Mouse (Mus musculus) ES-E14 (cell line): Measurements from ENCODE around the gene Chst11. TPM values are rescaled to one million over a fixed set of nuclear protein-coding genes. Genes with fewer than 3 reads are reported as not detected.

ENCODE experiments used
- DNase-seq: peaks from one replicate; pipeline ENCODE4 v3.0.0-alpha.2; 2013; ENCODE audit warnings: low read depth, low spot score
- H3K27ac ChIP-seq: 2 replicates; pipeline ENCODE4 v1.5.1; 2012; ENCODE audit warnings: low read depth, mild to moderate bottlenecking, low read length, moderate library complexity, mixed read lengths; ENCODE audit not compliant: poor library complexity, insufficient read depth, severe bottlenecking
- H3K36me3 ChIP-seq: 2 replicates; pipeline ENCODE4 v1.6.1; 2012; ENCODE audit warnings: mild to moderate bottlenecking, low read length, moderate library complexity, mixed read lengths; ENCODE audit not compliant: control insufficient read depth, poor library complexity, insufficient read depth, severe bottlenecking
- H3K4me1 ChIP-seq, 2 experiments: fragments of 150-350 bp in 1 of 2; sonication (generic) in 1 of 2; 2 replicates each; pipeline ENCODE4 v1.6.1; 2012; ENCODE audit warnings: low read length in 2 of 2, mild to moderate bottlenecking in 1 of 2, mixed read lengths in 1 of 2; ENCODE audit not compliant: control insufficient read depth in 2 of 2, insufficient read depth in 2 of 2, poor library complexity in 1 of 2
- H3K4me3 ChIP-seq, 2 experiments: fragments of 150-350 bp in 1 of 2; sonication (generic) in 1 of 2; 2 replicates each; pipeline ENCODE4 v1.5.1; 2012; ENCODE audit warnings: low read length in 2 of 2, low read depth in 1 of 2, mild to moderate bottlenecking in 1 of 2, mixed read lengths in 1 of 2; ENCODE audit not compliant: insufficient read depth in 1 of 2, poor library complexity in 1 of 2, severe bottlenecking in 1 of 2
- H3K9ac ChIP-seq: 2 replicates; pipeline ENCODE4 v1.6.1; 2012; ENCODE audit warnings: low read depth, mild to moderate bottlenecking, low read length, mixed read lengths; ENCODE audit not compliant: poor library complexity, insufficient read depth, severe bottlenecking
- H3K9me3 ChIP-seq: fragments of 150-350 bp; sonication (generic); 2 replicates; pipeline ENCODE4 v1.6.1; 2012; ENCODE audit warnings: low read depth, mild to moderate bottlenecking, low read length; ENCODE audit not compliant: control insufficient read depth, insufficient read depth
- CHD2 ChIP-seq: IDR thresholded peaks from 2 replicates; pipeline ENCODE4 v1.6.1; 2014; ENCODE audit warnings: mild to moderate bottlenecking, low read depth, low read length, inconsistent platforms
- HCFC1 ChIP-seq: IDR thresholded peaks from 2 replicates; pipeline ENCODE4 v1.6.1; 2012; ENCODE audit warnings: low read length, inconsistent platforms, borderline replicate concordance; ENCODE audit not compliant: insufficient read depth
- MAFK ChIP-seq: IDR thresholded peaks from 2 replicates; pipeline ENCODE4 v1.6.1; 2014; ENCODE audit warnings: mild to moderate bottlenecking, low read depth, low read length, inconsistent platforms; ENCODE audit not compliant: insufficient read depth
- ZC3H11A ChIP-seq: IDR thresholded peaks from 2 replicates; pipeline ENCODE4 v1.6.1; 2012; ENCODE audit warnings: low read depth, mild to moderate bottlenecking, inconsistent platforms, low read length, borderline replicate concordance
- ZNF384 ChIP-seq: IDR thresholded peaks from 2 replicates; pipeline ENCODE4 v1.6.1; 2012; ENCODE audit warnings: low read depth, low read length, inconsistent platforms
- in situ Hi-C, 2 experiments: fragments of 600-800 bp; cut with MboI; formaldehyde crosslinking; loops; one replicate each; pipeline ENCODE4 v1.15.1; 2025; ENCODE audit warnings: low sequenced_read_pairs in 2 of 2, inconsistent platforms in 1 of 2; ENCODE audit not compliant: unreplicated experiment in 2 of 2
- total RNA-seq: library from RNA; depleted of rRNA; stranded (reverse); fragments of 300-350 nt; gene quantifications from 2 replicates; pipeline ENCODE4 v1.2.3, GENCODE M21; 2012

The Chst11 gene
- total RNA-seq, 1 experiment, result 8.6 TPM

DNA sequence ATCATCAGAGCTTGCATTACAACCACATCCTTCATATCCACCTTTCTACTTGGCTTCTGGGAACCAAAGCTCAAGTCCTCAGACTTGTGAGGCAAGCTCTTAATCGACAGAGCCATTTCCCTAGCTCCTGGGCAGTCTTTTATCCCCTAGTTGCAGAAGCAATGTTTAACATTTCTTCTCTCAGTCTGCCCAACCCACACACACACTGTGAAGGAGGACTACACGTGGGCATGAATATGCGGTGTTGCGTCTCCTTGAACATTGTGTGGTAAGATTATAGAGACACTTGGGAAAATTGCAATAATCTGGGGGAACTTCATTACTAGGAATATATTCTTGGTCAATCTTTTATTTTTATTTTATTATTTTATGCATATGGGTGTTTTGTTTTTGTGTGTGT, 227.3 kb downstream of the Chst11 start:
- no peak for TF ChIP-seq MAFK
- TF ChIP-seq ZC3H11A, result no peak
- no peak for TF ChIP-seq ZNF384
- TF ChIP-seq HCFC1, result no peak
- TF ChIP-seq CHD2, result no peak
- in situ Hi-C loops, result no loop called here
- Histone ChIP-seq H3K36me3 (no peaks in the 10 kb centered on the region), H3K4me3 (no peak overlapping the region), H3K27ac (no peak overlapping the region), H3K9me3 (no peaks in the 10 kb centered on the region), H3K9ac (no peak overlapping the region), H3K4me1 (no peaks in the 10 kb centered on the region)
- no peak for DNase-seq

DNA sequence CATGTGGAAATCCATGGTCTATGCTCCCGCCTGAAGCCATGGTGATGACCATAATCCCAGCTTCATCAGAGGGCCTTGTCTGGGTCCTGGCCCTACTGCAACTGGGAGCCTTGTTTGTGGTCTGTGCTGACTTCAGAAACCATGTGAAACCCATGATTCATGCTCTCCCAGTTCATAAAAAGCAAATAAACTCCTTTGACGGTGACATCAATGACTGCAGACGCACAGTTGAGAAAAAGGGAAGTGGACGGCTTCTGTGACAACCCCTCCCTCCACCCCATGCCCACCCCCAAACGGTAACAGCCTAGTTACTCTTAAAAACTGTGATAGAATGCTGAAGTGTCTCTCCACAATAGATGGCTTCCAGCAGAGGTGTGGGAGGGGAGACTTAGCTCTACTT, 230.3 kb downstream of the Chst11 start:
- in situ Hi-C loops, result no loop called here
- H3K27ac ChIP-seq, result no peak overlapping the region
- no peaks in the 10 kb centered on the region for H3K36me3 ChIP-seq
- no peak for DNase-seq
- TF ChIP-seq HCFC1, result no peak
- no peak for TF ChIP-seq ZC3H11A
- no peak for TF ChIP-seq MAFK
- no peak for TF ChIP-seq ZNF384
- TF ChIP-seq CHD2, result no peak
- H3K9me3 ChIP-seq, result no peaks in the 10 kb centered on the region
- no peak overlapping the region for H3K9ac ChIP-seq
- H3K4me1 ChIP-seq, result no peaks in the 10 kb centered on the region
- H3K4me3 ChIP-seq, result no peak overlapping the region

DNA sequence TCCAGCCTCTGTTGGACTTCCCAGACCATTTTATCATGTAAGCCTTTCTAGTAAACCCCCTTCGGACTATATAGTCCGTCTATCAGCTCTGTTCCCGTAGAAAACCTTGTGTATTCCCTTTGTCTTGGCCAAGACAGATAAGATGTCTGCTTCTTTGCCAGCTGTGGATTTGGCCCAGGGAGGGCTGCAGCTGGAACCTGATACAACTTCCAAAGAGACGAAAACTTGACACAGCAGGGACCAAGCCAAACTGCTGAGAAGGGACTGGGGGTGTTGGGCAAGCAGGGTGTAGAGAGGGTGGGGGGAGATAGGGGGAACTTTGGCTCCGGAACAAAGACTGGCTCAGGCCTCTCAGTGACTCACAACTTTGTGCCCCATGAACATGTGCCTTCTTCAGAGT, 232.0 kb downstream of the Chst11 start:
- Histone ChIP-seq H3K9me3 (no peaks in the 10 kb centered on the region), H3K4me3 (no peak overlapping the region), H3K36me3 (no peaks in the 10 kb centered on the region), H3K27ac (no peak overlapping the region), H3K4me1 (no peaks in the 10 kb centered on the region), H3K9ac (no peak overlapping the region)
- in situ Hi-C loops, result no loop called here
- DNase-seq, result no peak
- TF ChIP-seq MAFK (no peak), HCFC1 (no peak), CHD2 (no peak), ZC3H11A (no peak), ZNF384 (no peak)

DNA sequence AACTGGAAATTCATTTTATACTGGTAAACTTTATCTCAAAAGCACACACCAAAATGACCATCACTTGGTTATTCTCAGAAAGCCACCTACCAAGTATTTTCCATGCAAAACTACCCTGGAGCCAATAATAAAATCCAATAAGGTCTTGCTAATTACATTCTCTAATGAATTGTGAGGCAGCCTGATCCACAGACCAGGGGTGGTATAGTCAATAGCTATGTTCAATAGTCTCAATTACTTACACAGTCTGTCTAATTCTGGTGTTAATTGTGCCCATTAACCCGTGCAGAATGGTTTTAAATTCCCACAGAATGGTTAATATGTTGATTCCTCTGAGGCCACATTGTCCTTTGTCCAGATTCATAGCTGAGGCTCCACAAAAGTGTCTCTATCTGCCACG, 233.5 kb downstream of the Chst11 start:
- Histone ChIP-seq H3K36me3 (no peaks in the 10 kb centered on the region), H3K4me1 (no peaks in the 10 kb centered on the region), H3K27ac (no peak overlapping the region), H3K9ac (no peak overlapping the region), H3K9me3 (no peaks in the 10 kb centered on the region), H3K4me3 (no peak overlapping the region)
- DNase-seq, result no peak
- in situ Hi-C loops, result no loop called here
- no peak for TF ChIP-seq CHD2
- no peak for TF ChIP-seq ZNF384
- TF ChIP-seq HCFC1, result no peak
- TF ChIP-seq ZC3H11A, result no peak
- no peak for TF ChIP-seq MAFK

DNA sequence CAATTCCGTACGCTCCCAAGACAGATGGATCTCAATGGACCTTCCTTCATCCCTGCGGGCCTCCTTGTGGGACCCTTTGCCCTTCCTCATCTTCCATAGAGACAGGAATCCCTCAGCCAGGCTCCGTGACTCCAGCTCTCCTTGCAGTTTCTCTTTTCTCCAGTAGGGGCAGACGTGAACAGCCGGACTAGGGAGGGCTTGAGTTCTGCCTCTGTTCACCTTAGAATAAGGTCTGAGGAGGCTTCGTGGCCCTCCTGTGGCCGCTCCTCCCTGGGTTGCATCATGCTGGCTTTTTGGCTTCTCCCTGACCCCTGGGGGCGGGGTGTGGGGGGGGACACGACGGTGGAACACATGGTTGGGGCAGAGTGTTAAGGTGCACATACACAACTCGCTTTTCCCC, 234.4 kb downstream of the Chst11 start:
- H3K4me3 ChIP-seq, result no peak overlapping the region
- in situ Hi-C loops, result no loop called here

More for the DNA sequence above, 234.4 kb downstream of the Chst11 start:
- Histone ChIP-seq H3K9me3 (no peaks in the 10 kb centered on the region), H3K9ac (no peak overlapping the region), H3K27ac (no peak overlapping the region), H3K36me3 (no peaks in the 10 kb centered on the region), H3K4me1 (no peaks in the 10 kb centered on the region)
- peak; percentile 33; the same call in 1 of the 2 replicates for TF ChIP-seq ZC3H11A
- TF ChIP-seq CHD2, result no peak
- peak; percentile 75 for DNase-seq
